Mouse (Mus musculus): ENCODE data around the gene Tspan2.

Gene Tspan2

GRCm38 (mm10) chr3:102735031-102735558, 766 bp downstream of the Tspan2 start:
- no peak for DNase-seq (ENCODE audit: low spot score)

- DNase-seq (ENCODE audit: low spot score): no peak
Measured at GRCm38 (mm10) chr3:102735638-102736037, 1.3 kb downstream of the Tspan2 start.

- no peak for DNase-seq (ENCODE audit: low spot score)
Measured at GRCm38 (mm10) chr3:102736436-102736835, 2.1 kb downstream of the Tspan2 start.

- DNase-seq (ENCODE audit: low spot score): no peak
Measured at GRCm38 (mm10) chr3:102737106-102737505, 2.8 kb downstream of the Tspan2 start.

GRCm38 (mm10) chr3:102738161-102738901, 4.0 kb downstream of the Tspan2 start:
- no peak for DNase-seq (ENCODE audit: low spot score)

- DNase-seq (ENCODE audit: low spot score): no peak
Measured at GRCm38 (mm10) chr3:102738926-102739325, 4.6 kb downstream of the Tspan2 start.

- no peak for DNase-seq (ENCODE audit: low spot score)
Measured at GRCm38 (mm10) chr3:102742725-102743124, 8.4 kb downstream of the Tspan2 start.

- DNase-seq (ENCODE audit: low spot score): no peak
Measured at GRCm38 (mm10) chr3:102743202-102743601, 8.9 kb downstream of the Tspan2 start.

GRCm38 (mm10) chr3:102743781-102744471, 9.6 kb downstream of the Tspan2 start:
- DNase-seq (ENCODE audit: low spot score): no peak

- no peak for DNase-seq (ENCODE audit: low spot score)
Measured at GRCm38 (mm10) chr3:102744657-102745056, 10.3 kb downstream of the Tspan2 start.

GRCm38 (mm10) chr3:102746174-102746573, 11.8 kb downstream of the Tspan2 start:
- DNase-seq (ENCODE audit: low spot score): no peak

- DNase-seq (ENCODE audit: low spot score): no peak
Measured at GRCm38 (mm10) chr3:102748038-102748437, 13.7 kb downstream of the Tspan2 start.

- DNase-seq (ENCODE audit: low spot score): no peak
Measured at GRCm38 (mm10) chr3:102748686-102749085, 14.4 kb downstream of the Tspan2 start.

GRCm38 (mm10) chr3:102751136-102751535, 16.8 kb downstream of the Tspan2 start:
- DNase-seq (ENCODE audit: low spot score): no peak

- DNase-seq (ENCODE audit: low spot score): no peak
Measured at GRCm38 (mm10) chr3:102751536-102751935, 17.2 kb downstream of the Tspan2 start.

GRCm38 (mm10) chr3:102752053-102752452, 17.7 kb downstream of the Tspan2 start:
- no peak for DNase-seq (ENCODE audit: low spot score)

GRCm38 (mm10) chr3:102752457-102752856, 18.1 kb downstream of the Tspan2 start:
- DNase-seq (ENCODE audit: low spot score): no peak

- no peak for DNase-seq (ENCODE audit: low spot score)
Measured at GRCm38 (mm10) chr3:102755801-102756200, 21.5 kb downstream of the Tspan2 start.

- DNase-seq (ENCODE audit: low spot score): no peak
Measured at GRCm38 (mm10) chr3:102757019-102757418, 22.7 kb downstream of the Tspan2 start.

- DNase-seq (ENCODE audit: low spot score): no peak
Measured at GRCm38 (mm10) chr3:102760236-102760635, 25.9 kb downstream of the Tspan2 start.

GRCm38 (mm10) chr3:102762388-102762787, 28.1 kb downstream of the Tspan2 start:
- no peak for DNase-seq (ENCODE audit: low spot score)

GRCm38 (mm10) chr3:102763713-102764400, 29.5 kb downstream of the Tspan2 start:
- no peak for DNase-seq (ENCODE audit: low spot score)

- DNase-seq (ENCODE audit: low spot score): no peak
Measured at GRCm38 (mm10) chr3:102764850-102765249, 30.5 kb downstream of the Tspan2 start.
